Comparison of ENCODE assay signal across 27 mouse cellular contexts in the genomic region with DNA sequence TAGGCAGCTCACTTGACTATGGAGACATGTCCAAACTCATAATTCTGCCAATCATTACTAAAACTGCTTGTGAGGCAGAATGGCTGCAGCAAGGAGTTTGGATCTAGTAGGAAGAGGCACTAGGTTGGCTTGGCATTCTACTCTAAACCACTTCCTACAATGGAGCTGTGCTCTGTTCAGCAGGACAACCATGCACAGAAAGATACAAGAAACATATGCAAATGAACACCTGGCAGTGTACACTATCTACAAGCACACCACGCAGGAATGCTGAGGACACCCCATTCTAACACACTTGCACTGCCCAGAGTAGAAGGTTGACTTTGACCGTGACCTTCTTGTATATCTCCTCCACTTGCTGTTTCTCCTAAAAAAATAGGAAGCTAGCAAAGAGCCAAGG. TPM values are rescaled to one million over a fixed set of nuclear protein-coding genes. Genes with fewer than 3 reads are reported as not detected.
DNase-seq lines count a peak whose midpoint lies in the region; ATAC-seq and TF ChIP-seq lines count a peak whose summit lies in the region.
"Had no signal": no experiment of that assay in that cellular context is flagged by ENCODE, and none has a peak within 500 bp of the region (broad histone marks: within the 10 kb centered on the region; RNA-seq: fewer than 3 reads in every experiment).

No protein-coding gene starts in this region.

- no peak for TF ChIP-seq POLR2A in MEL (IDR thresholded peaks at IDR 0.05; ENCODE audit: control insufficient read depth in 1 of 2, insufficient read depth in 1 of 2, low read depth in 1 of 2, low read length in 2 of 2, poor library complexity in 1 of 2)
- TF ChIP-seq POLR2A in lung, adult 2 months (IDR thresholded peaks at IDR 0.05; ENCODE audit: borderline replicate concordance, extremely low read depth, low read depth, low read length): no peak

- no peaks in the 10 kb centered on the region for H3K9me3 ChIP-seq in heart, embryonic 12.5 days (replicated peaks)
- no peaks in the 10 kb centered on the region for H3K9me3 ChIP-seq in heart, postnatal 0 days (replicated peaks; ENCODE audit: control insufficient read depth, low read length)
- no peaks in the 10 kb centered on the region for H3K9me3 ChIP-seq in heart, embryonic 11.5 days (replicated peaks; ENCODE audit: control insufficient read depth, low read length)
- no peaks in the 10 kb centered on the region for H3K9me3 ChIP-seq in MEL (replicated peaks; ENCODE audit: insufficient read depth, low read length)
- H3K9me3 ChIP-seq: hindbrain, embryonic 10.5 days; hindbrain, embryonic 15.5 days; kidney, embryonic 15.5 days; limb, embryonic 12.5 days; liver, embryonic 15.5 days; lung, embryonic 15.5 days had no signal

- peaks cover 55% of the 10 kb centered on the region for H3K36me3 ChIP-seq in heart, embryonic 12.5 days
- H3K36me3 ChIP-seq in heart, postnatal 0 days (replicated peaks; ENCODE audit: control insufficient read depth, insufficient read depth, low read length): peaks cover 32% of the 10 kb centered on the region
- H3K36me3 ChIP-seq in heart, embryonic 11.5 days (ENCODE audit: control insufficient read depth, insufficient read depth, low read length): peaks cover 22% of the 10 kb centered on the region
- H3K36me3 ChIP-seq in MEL (ENCODE audit: control insufficient read depth in 1 of 2, insufficient read depth in 2 of 2, low read length in 2 of 2): peaks cover 3 to 40% of the 10 kb centered on the region in 2 experiments; a peak in 3 of 4 replicates

- H3K4me1 ChIP-seq in heart, embryonic 12.5 days (replicated peaks): peaks cover 63% of the 10 kb centered on the region
- peaks cover 51% of the 10 kb centered on the region for H3K4me1 ChIP-seq in heart, postnatal 0 days (ENCODE audit: control insufficient read depth, insufficient read depth)
- H3K4me1 ChIP-seq in heart, embryonic 11.5 days (ENCODE audit: control insufficient read depth, insufficient read depth, low read length): peaks cover 48% of the 10 kb centered on the region
- H3K4me1 ChIP-seq in MEL (ENCODE audit: control insufficient read depth in 1 of 2, insufficient read depth in 2 of 2, low read length in 2 of 2): peaks cover 22 to 28% of the 10 kb centered on the region in 2 experiments
- peaks cover 5% of the 10 kb centered on the region for H3K4me1 ChIP-seq in lung, adult 2 months (ENCODE audit: control insufficient read depth, insufficient read depth, low read length)

- no peak overlapping the region for H3K4me2 ChIP-seq in heart, embryonic 12.5 days
- H3K4me2 ChIP-seq in heart, postnatal 0 days (ENCODE audit: low read depth, low read length): no peak overlapping the region
- no peak overlapping the region for H3K4me2 ChIP-seq in heart, embryonic 11.5 days
- H3K4me2 ChIP-seq: hindbrain, embryonic 15.5 days; kidney, embryonic 15.5 days; limb, embryonic 12.5 days; liver, embryonic 15.5 days; lung, embryonic 15.5 days had no signal

- 50% methylated on average over 2 of the region's 2 CpGs for WGBS in heart, embryonic 12.5 days
- 41% methylated on average over 2 of the region's 2 CpGs for whole genome bisulfite sequencing in heart, postnatal 0 days
- WGBS in heart, embryonic 11.5 days (ENCODE audit: insufficient replicate concordance): 62% methylated on average over 2 of the region's 2 CpGs
- whole genome bisulfite sequencing in lung, adult 2 months: 78% methylated on average over 2 of the region's 2 CpGs

- no peak for TF ChIP-seq EP300 in heart, postnatal 0 days (IDR thresholded peaks at IDR 0.05; ENCODE audit: low read depth)
- TF ChIP-seq EP300 in MEL (IDR thresholded peaks at IDR 0.05; ENCODE audit: low read depth in 1 of 2, low read length in 2 of 2): no peak

- no peak for ATAC-seq in heart, embryonic 12.5 days (ENCODE audit: insufficient number of reproducible peaks, low FRiP score)
- peak; percentile 80 for ATAC-seq in heart, postnatal 0 days (ENCODE audit: insufficient read depth, low read depth)
- ATAC-seq in heart, embryonic 11.5 days (replicated peaks; ENCODE audit: insufficient number of reproducible peaks, low FRiP score, low TSS enrichment): no peak; the same call in 1 of the 2 replicates
- peak; percentile 14 to 66; a peak in 1 of 4 replicates for ATAC-seq in hematopoietic stem cell, adult 5-6 weeks (replicated peaks in 1 of 2; ENCODE audit: insufficient read depth in 1 of 2, low FRiP score in 2 of 2, low TSS enrichment in 1 of 2, low read depth in 1 of 2, poor library complexity in 2 of 2, severe bottlenecking in 2 of 2)
- ATAC-seq: forebrain, embryonic 14.5 days; inflammation-experienced regulatory T-cells, adult 6 months had no signal

- TF ChIP-seq RAD21 in MEL (IDR thresholded peaks at IDR 0.05; ENCODE audit: low read depth, low read length): no peak

- no peaks in the 10 kb centered on the region; the same call in 1 of the 2 replicates for H3K79me2 ChIP-seq in MEL (ENCODE audit: control insufficient read depth, insufficient read depth, low read length, poor library complexity)

- no peak overlapping the region for H3K4me3 ChIP-seq in heart, embryonic 12.5 days
- H3K4me3 ChIP-seq in heart, postnatal 0 days (ENCODE audit: low read depth, low read length): no peak overlapping the region
- no peak overlapping the region for H3K4me3 ChIP-seq in heart, embryonic 11.5 days (ENCODE audit: low read depth, low read length)
- no peak overlapping the region for H3K4me3 ChIP-seq in MEL (ENCODE audit: control insufficient read depth in 1 of 2, insufficient read depth in 1 of 2, low read depth in 2 of 2, low read length in 2 of 2)
- H3K4me3 ChIP-seq in lung, adult 2 months (replicated peaks; ENCODE audit: extremely low read depth, low read depth, low read length): no peak overlapping the region
- H3K4me3 ChIP-seq: hindbrain, embryonic 10.5 days; hindbrain, embryonic 15.5 days; kidney, embryonic 15.5 days; layer of hippocampus, adult 2 months; left cerebral cortex, adult 2 months; limb, embryonic 12.5 days; liver, embryonic 15.5 days; lung, embryonic 15.5 days had no signal

- no peak overlapping the region for H3K9ac ChIP-seq in heart, embryonic 12.5 days
- H3K9ac ChIP-seq in heart, postnatal 0 days (replicated peaks; ENCODE audit: low read depth, low read length): no peak overlapping the region
- no peak overlapping the region for H3K9ac ChIP-seq in heart, embryonic 11.5 days (ENCODE audit: low read depth, low read length)
- H3K9ac ChIP-seq in MEL (ENCODE audit: control insufficient read depth, low read depth, low read length, poor library complexity, severe bottlenecking): no peak overlapping the region
- H3K9ac ChIP-seq: hindbrain, embryonic 15.5 days; kidney, embryonic 15.5 days; limb, embryonic 12.5 days; liver, embryonic 15.5 days; lung, embryonic 15.5 days had no signal

- TF ChIP-seq CTCF in heart, postnatal 0 days (IDR thresholded peaks at IDR 0.05; ENCODE audit: low read depth): no peak
- TF ChIP-seq CTCF in MEL (IDR thresholded peaks at IDR 0.05 in 2 of 3, conservative IDR thresholded peaks at IDR 0.05 in 1 of 3; ENCODE audit: control insufficient read depth in 1 of 3, insufficient read depth in 1 of 3, low read depth in 2 of 3, low read length in 3 of 3, poor library complexity in 1 of 3, severe bottlenecking in 1 of 3): no peak
- no peak for TF ChIP-seq CTCF in lung, adult 2 months (IDR thresholded peaks at IDR 0.05; ENCODE audit: insufficient read depth, low read length)

- H3K27ac ChIP-seq in heart, embryonic 12.5 days (ENCODE audit: poor library complexity, severe bottlenecking): peak overlapping the region; percentile 65
- H3K27ac ChIP-seq in heart, postnatal 0 days (ENCODE audit: low read depth): peak overlapping the region; percentile 49
- no peak overlapping the region for H3K27ac ChIP-seq in heart, embryonic 11.5 days (ENCODE audit: low read depth, low read length)
- H3K27ac ChIP-seq in MEL (ENCODE audit: control insufficient read depth, low read depth, low read length): no peak overlapping the region
- H3K27ac ChIP-seq: hindbrain, embryonic 15.5 days; kidney, embryonic 15.5 days; layer of hippocampus, adult 2 months; left cerebral cortex, adult 2 months; limb, embryonic 12.5 days; liver, embryonic 15.5 days; lung, embryonic 15.5 days had no signal

- no peak for DNase-seq in heart, adult 18-20 months
- peak; percentile 45 for DNase-seq in heart, postnatal 0 days (ENCODE audit: low spot score)
- DNase-seq in MEL (ENCODE audit: low read depth, low spot score): peak; percentile 52
- no peak for DNase-seq in ovary, postnatal 10 days (ENCODE audit: low spot score)
- DNase-seq in lung, adult 2 months: no peak
- DNase-seq: adrenal gland, postnatal 10 days; B cell, adult 2 months; cerebellum, adult 8-10 months; cerebellum, postnatal 25 days; kidney, adult 11 months; kidney, postnatal 36 days; midbrain, embryonic 14.5 days; right cerebral cortex, adult 18-20 months; thymus, adult 2 months had no signal

- H3K27me3 ChIP-seq in heart, embryonic 12.5 days (replicated peaks): no peaks in the 10 kb centered on the region
- H3K27me3 ChIP-seq in heart, postnatal 0 days (ENCODE audit: control insufficient read depth, insufficient read depth, low read length): no peaks in the 10 kb centered on the region
- no peaks in the 10 kb centered on the region for H3K27me3 ChIP-seq in heart, embryonic 11.5 days (ENCODE audit: control insufficient read depth, insufficient read depth, low read length)
- no peaks in the 10 kb centered on the region for H3K27me3 ChIP-seq in MEL (ENCODE audit: control insufficient read depth in 1 of 2, insufficient read depth in 2 of 2, low read length in 2 of 2)
- H3K27me3 ChIP-seq: hindbrain, embryonic 15.5 days; kidney, embryonic 15.5 days; limb, embryonic 12.5 days; liver, embryonic 15.5 days; lung, embryonic 15.5 days had no signal

TF ChIP-seq in MEL, 35 proteins besides CTCF, POLR2A, EP300 and RAD21 (continues in another document):
- TF ChIP-seq TAL1 (IDR thresholded peaks at IDR 0.05; ENCODE audit: low read length) (0 out of 2 replicates have a peak, but pooled peaks have one; percentile 11), SIN3A (IDR thresholded peaks at IDR 0.05; ENCODE audit: low read length) (no peak), ZNF384 (IDR thresholded peaks at IDR 0.05; ENCODE audit: low read depth, low read length) (no peak), TCF12 (IDR thresholded peaks at IDR 0.05; ENCODE audit: low read depth, low read length) (peak; percentile 73; the same call in 1 of the 2 replicates), ETS1 (IDR thresholded peaks at IDR 0.05; ENCODE audit: low read depth, low read length) (0 out of 2 replicates have a peak, but pooled peaks have one; percentile 43)

RNA-seq across cellular contexts. Expression of gene Meis1, which starts 35.0 kb away (rescaled TPM):
- 75.9 and 81.4 TPM in 2 replicates for polyA plus RNA-seq in heart, embryonic 12.5 days (2016; fragmentation: Nextera tagmentation; extraction: Ambion mirVana)
- total RNA-seq in heart, adult 18-20 months (2021): 10 to 100 TPM; 25.0 to 25.2 TPM
- 24.8 and 34.8 TPM in 2 replicates for total RNA-seq in heart, postnatal 0 days (2014; rRNA removed; ENCODE audit: low replicate concordance)
- polyA plus RNA-seq in heart, postnatal 0 days (2015; fragmentation: Nextera tagmentation; extraction: Ambion mirVana): 35.4 and 36.5 TPM in 2 replicates
- 72.8 and 89.0 TPM in 2 replicates for polyA plus RNA-seq in heart, embryonic 11.5 days (2014; fragmentation: Nextera tagmentation; extraction: Ambion mirVana)
- total RNA-seq in MEL (2012; rRNA removed): 15.3 and 16.5 TPM in 2 replicates
- 1 to 10 TPM in 1 of 2 experiments, not detected in 1; 8.2 TPM for polyA plus RNA-seq in MEL (2012; ENCODE audit: insufficient read depth in 1 of 2, insufficient read length in 2 of 2, low read depth in 1 of 2, low replicate concordance in 2 of 2, missing spikeins in 1 of 2)
- total RNA-seq in hematopoietic stem cell, adult 5-6 weeks (2017): 253 and 263 TPM in 2 replicates
- polyA plus RNA-seq in lung, adult 2 months (2012; rRNA removed): 26.0 and 31.3 TPM in 2 replicates

Comparison
In these comparisons a context has a peak if more than half of its experiments do, and no peak if none do; other contexts are left out.
1. ATAC-seq: peak in heart, postnatal 0 days (single experiment) and hematopoietic stem cell, adult 5-6 weeks (2 of 2); none in heart, embryonic 12.5 days (single experiment) and heart, embryonic 11.5 days (single experiment).
2. H3K27ac ChIP-seq: peak in heart, embryonic 12.5 days (single experiment) and heart, postnatal 0 days (single experiment); none in heart, embryonic 11.5 days (single experiment) and MEL (single experiment).
3. DNase-seq: peak in heart, postnatal 0 days (single experiment) and MEL (single experiment); none in heart, adult 18-20 months (0 of 2), ovary, postnatal 10 days (single experiment) and lung, adult 2 months (single experiment).